Mouse (Mus musculus) hindbrain, embryonic 11.5 days (tissue): ENCODE measurements around the gene Kif7. TPM values are rescaled to one million over a fixed set of nuclear protein-coding genes. Genes with fewer than 3 reads are reported as not detected.

Experiments
- ATAC-seq: fragments of 200-750 bp; cut with Nextera tagmentation; 2 replicates; pipeline ENCODE4 v1.8.0; 2017; ENCODE audit warnings: mild to moderate bottlenecking, moderate TSS enrichment, moderate library complexity; ENCODE audit not compliant: low FRiP score
- DNase-seq: peaks from one replicate; pipeline ENCODE4 v3.0.0-alpha.2; 2015; ENCODE audit warnings: low spot score
- H3K27ac ChIP-seq: fragments of 300-500 bp; sonication (generic); 2 replicates; pipeline ENCODE4 v1.5.1; 2014; ENCODE audit warnings: mild to moderate bottlenecking, low read depth, low read length
- H3K27me3 ChIP-seq: fragments of 300-500 bp; sonication (generic); 2 replicates; pipeline ENCODE4 v1.6.1; 2014; ENCODE audit warnings: mild to moderate bottlenecking, low read length, moderate library complexity, mixed read lengths; ENCODE audit not compliant: control insufficient read depth, insufficient read depth
- H3K36me3 ChIP-seq: fragments of 300-500 bp; sonication (generic); 2 replicates; pipeline ENCODE4 v1.6.1; 2014; ENCODE audit warnings: mild to moderate bottlenecking, low read length, moderate library complexity, mixed read lengths; ENCODE audit not compliant: control insufficient read depth, insufficient read depth
- H3K4me1 ChIP-seq: fragments of 300-500 bp; sonication (generic); replicated peaks from 2 replicates; pipeline ENCODE4 v1.6.1; 2014; ENCODE audit warnings: low read length, mixed read lengths; ENCODE audit not compliant: control insufficient read depth, insufficient read depth
- H3K4me2 ChIP-seq: fragments of 300-500 bp; sonication (generic); replicated peaks from 2 replicates; pipeline ENCODE4 v1.6.1; 2014; ENCODE audit warnings: mild to moderate bottlenecking, low read depth, low read length
- H3K4me3 ChIP-seq: fragments of 300-500 bp; sonication (generic); 2 replicates; pipeline ENCODE4 v1.5.1; 2014; ENCODE audit warnings: low read depth, low read length
- H3K9ac ChIP-seq: fragments of 300-500 bp; sonication (generic); 2 replicates; pipeline ENCODE4 v1.6.1; 2014; ENCODE audit warnings: low read depth, low read length
- H3K9me3 ChIP-seq: fragments of 300-500 bp; sonication (generic); 2 replicates; pipeline ENCODE4 v1.6.1; 2016; ENCODE audit warnings: low read length; ENCODE audit not compliant: control insufficient read depth
- WGBS: fragments of 180-500 bp; shearing (Covaris S2); extraction: QIAGEN DNeasy Blood & Tissue Kit; methylation state at CpG from one replicate; pipeline ENCODE4 v1.1.7; 2014; 5-methylcytosine and 5-hydroxymethylcytosine counted together
- polyA plus RNA-seq: library from polyadenylated mRNA; unstranded; fragments of >200 nt; fragmentation: Nextera tagmentation; extraction: Ambion mirVana; gene quantifications from 2 replicates; pipeline ENCODE4 v1.2.1, GENCODE M21; 2014

Kif7 gene
- polyA plus RNA-seq, 1 experiment from 2014 or later, result 2.7 TPM

DNA sequence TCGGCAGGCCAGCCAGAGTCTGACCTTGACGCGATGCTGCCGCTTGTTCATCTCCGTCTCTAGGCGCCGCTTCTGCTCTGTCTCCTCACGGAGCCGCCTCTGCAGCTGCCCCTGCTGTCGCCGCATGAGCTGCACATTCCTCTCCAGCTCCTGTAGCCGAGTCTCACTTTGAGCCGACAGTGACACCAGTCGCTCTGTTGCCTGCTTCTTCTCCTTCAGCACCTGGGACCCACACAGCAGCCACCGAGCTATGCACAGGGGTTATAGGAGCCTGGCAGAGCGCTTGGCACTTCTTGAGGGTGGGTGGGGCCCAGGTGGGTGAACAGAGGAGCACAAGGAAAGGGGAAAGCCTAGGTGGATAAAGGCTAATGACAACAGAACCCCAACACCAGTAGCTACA, 12.8 kb downstream of the Kif7 start:
- no peak for DNase-seq
- Histone ChIP-seq H3K36me3 (peaks cover 10% of the 10 kb centered on the region), H3K4me2 (no peak overlapping the region), H3K27me3 (no peaks in the 10 kb centered on the region), H3K27ac (no peak overlapping the region), H3K9ac (no peak overlapping the region), H3K4me1 (no peaks in the 10 kb centered on the region), H3K4me3 (no peak overlapping the region), H3K9me3 (no peaks in the 10 kb centered on the region)
- 81% methylated on average over 16 of the region's 16 CpGs for WGBS
- no peak for ATAC-seq

DNA sequence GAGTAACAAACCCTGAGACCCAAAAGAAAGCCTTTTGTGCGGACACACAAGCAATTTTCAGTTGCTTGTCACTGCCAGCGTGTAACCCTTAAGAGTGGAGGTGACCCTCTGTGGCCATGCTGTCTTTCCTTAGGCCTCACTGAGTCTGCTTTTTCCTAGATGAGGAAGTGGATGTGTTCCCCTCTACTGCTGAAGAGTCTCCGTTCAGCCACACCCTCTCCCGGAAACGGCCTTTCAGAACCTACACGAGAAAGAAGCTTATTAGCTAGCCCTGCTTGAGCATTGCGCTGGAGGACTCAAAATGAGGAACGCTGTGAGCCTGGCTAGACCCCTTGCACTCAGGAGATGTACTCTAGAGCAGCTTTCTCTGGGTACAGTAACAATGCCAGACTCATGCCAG, 19.0 kb downstream of the Kif7 start:
- DNase-seq, result no peak
- WGBS, result 91% methylated on average over 8 of the region's 8 CpGs
- peaks cover 14% of the 10 kb centered on the region for H3K36me3 ChIP-seq

DNA sequence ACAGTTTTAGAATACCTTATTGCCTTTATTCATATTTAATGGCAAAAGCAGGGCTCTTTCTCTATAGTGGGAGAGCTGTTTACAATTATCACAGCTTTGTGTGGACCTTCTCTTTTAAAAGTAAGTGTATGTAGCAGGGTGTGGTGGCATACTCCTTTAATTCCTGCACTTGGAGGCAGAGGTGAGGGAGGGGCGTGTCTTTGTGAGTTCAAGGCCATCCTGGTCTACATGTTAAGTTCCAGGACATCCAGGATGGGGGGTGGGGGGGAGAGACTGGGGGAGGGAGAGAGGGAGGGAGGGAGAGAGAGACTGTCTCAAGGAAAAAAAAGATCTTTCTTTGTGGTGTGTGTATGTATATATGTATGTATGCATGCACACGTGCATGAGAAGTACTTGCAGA, 35.3 kb downstream of the Kif7 start:
- no peaks in the 10 kb centered on the region for H3K4me1 ChIP-seq
- WGBS, result 93% methylated on average over 2 of the region's 2 CpGs
- H3K4me3 ChIP-seq, result no peak overlapping the region
- H3K27ac ChIP-seq, result no peak overlapping the region
- DNase-seq (no peak), ATAC-seq (no peak)
- H3K9me3 ChIP-seq, result no peaks in the 10 kb centered on the region
- no peak overlapping the region for H3K4me2 ChIP-seq
- no peak overlapping the region for H3K9ac ChIP-seq
- H3K27me3 ChIP-seq, result no peaks in the 10 kb centered on the region
- H3K36me3 ChIP-seq, result peaks cover 14% of the 10 kb centered on the region

More for the DNA sequence above, 19.0 kb downstream of the Kif7 start:
- H3K27me3 ChIP-seq, result no peaks in the 10 kb centered on the region
- no peak overlapping the region for H3K4me2 ChIP-seq
- no peak overlapping the region for H3K27ac ChIP-seq
- no peak overlapping the region for H3K9ac ChIP-seq
- no peak overlapping the region for H3K4me3 ChIP-seq
- ATAC-seq, result no peak
- no peaks in the 10 kb centered on the region for H3K4me1 ChIP-seq
- H3K9me3 ChIP-seq, result no peaks in the 10 kb centered on the region

GRCm38 (mm10) chr7:79679186-79679585, 36.3 kb downstream of the Kif7 start:
- ATAC-seq (no peak), DNase-seq (peak; percentile 46)
- Histone ChIP-seq H3K9me3 (no peaks in the 10 kb centered on the region), H3K36me3 (peaks cover 14% of the 10 kb centered on the region), H3K4me3 (no peak overlapping the region), H3K4me2 (no peak overlapping the region), H3K27me3 (no peaks in the 10 kb centered on the region), H3K4me1 (no peaks in the 10 kb centered on the region), H3K9ac (no peak overlapping the region), H3K27ac (no peak overlapping the region)

- Histone ChIP-seq H3K9ac (no peak overlapping the region), H3K9me3 (no peaks in the 10 kb centered on the region), H3K36me3 (0 out of 2 replicates have a peak, but pooled peaks cover 5% of the 10 kb centered on the region), H3K4me1 (no peaks in the 10 kb centered on the region), H3K4me3 (no peak overlapping the region), H3K4me2 (no peak overlapping the region), H3K27me3 (no peaks in the 10 kb centered on the region), H3K27ac (no peak overlapping the region)
- no peak for ATAC-seq
- WGBS, result 97% methylated on average over 4 of the region's 4 CpGs
- no peak for DNase-seq
Measured at GRCm38 (mm10) chr7:79670900-79671604, 44.5 kb downstream of the Kif7 start.

DNA sequence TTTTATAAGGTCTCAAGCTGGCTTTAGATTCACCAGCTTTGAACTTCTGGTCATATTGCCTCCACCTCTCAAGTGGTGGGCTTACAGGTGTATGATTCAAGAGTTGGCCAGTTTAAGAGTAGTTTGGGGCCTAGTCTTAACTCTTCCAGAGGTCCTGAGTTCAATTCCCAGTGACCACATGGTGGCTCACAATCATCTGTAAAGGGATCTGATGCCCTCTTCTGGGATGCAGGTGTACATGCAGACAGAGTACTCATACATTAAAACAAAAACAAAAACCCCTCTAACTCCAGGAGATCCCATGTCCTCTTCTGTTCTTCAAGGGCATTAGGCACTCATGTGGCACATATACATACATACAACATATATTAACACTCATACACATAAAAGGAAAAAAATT, 48.8 kb downstream of the Kif7 start:
- no peak for ATAC-seq
- H3K4me3 ChIP-seq, result no peak overlapping the region
- H3K27me3 ChIP-seq, result no peaks in the 10 kb centered on the region
- no peak overlapping the region for H3K9ac ChIP-seq
- H3K4me1 ChIP-seq, result 0 out of 2 replicates have a peak, but pooled peaks cover 2% of the 10 kb centered on the region
- no peak for DNase-seq
- H3K9me3 ChIP-seq, result no peaks in the 10 kb centered on the region
- H3K4me2 ChIP-seq, result no peak overlapping the region
- H3K27ac ChIP-seq, result no peak overlapping the region
- 0 out of 2 replicates have a peak, but pooled peaks cover 5% of the 10 kb centered on the region for H3K36me3 ChIP-seq

GRCm38 (mm10) chr7:79661253-79661890, 54.1 kb downstream of the Kif7 start:
- no peaks in the 10 kb centered on the region for H3K36me3 ChIP-seq
- peaks cover 6% of the 10 kb centered on the region; the same call in 1 of the 2 replicates for H3K4me1 ChIP-seq
- no peaks in the 10 kb centered on the region for H3K9me3 ChIP-seq
- no peaks in the 10 kb centered on the region for H3K27me3 ChIP-seq
- peak overlapping the region; percentile 98 for H3K4me3 ChIP-seq
- H3K4me2 ChIP-seq, result peak overlapping the region; percentile 86
- 18% methylated on average over 5 of the region's 5 CpGs for WGBS
- DNase-seq, result no peak
- peak overlapping the region; percentile 88 for H3K9ac ChIP-seq
- ATAC-seq, result no peak
- no peak overlapping the region for H3K27ac ChIP-seq

DNA sequence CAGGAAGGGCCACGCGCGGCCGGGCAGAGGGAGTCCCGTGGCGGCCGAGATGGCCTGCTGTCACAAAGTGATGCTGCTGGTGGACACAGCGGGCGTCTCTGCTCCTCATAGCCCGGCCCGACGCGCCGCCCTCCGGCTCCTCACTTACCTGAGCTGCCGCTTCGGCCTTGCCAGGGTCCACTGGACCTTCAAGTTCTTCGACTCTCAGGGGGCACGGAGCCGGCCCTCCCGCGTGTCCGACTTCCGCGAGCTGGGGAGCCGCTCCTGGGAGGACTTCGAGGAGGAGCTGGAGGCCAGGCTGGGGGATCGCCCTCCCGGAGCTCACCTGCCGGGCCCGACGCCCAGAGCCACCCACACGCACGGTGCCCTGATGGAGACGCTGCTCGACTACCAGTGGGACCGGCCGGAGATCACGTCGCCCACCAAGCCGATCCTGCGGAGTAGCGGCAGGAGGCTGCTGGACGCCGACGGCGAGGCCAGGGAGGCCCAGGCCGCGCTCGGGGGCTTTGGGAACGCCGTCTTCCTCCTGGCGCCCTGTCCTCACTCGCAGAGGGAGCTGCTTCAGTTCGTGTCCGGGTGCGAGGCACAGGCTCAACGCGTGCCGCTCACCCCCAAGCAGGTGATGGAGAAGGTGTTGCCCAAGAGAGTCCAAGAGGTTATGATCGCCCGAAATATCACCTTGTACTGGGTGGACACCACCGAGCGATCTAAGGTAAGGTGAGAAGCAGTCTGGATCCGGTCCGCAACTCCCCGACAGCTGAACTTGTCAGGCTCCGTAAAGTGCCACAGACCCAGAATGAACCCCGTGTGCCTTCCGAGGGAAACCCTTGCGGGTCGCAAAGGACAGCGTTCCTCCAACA, 55.0 kb downstream of the Kif7 start:
- DNase-seq, result peak; percentile 31
- ATAC-seq, result peak; percentile 37
- Histone ChIP-seq H3K36me3 (no peaks in the 10 kb centered on the region), H3K27me3 (no peaks in the 10 kb centered on the region), H3K27ac (no peak overlapping the region), H3K4me2 (peak overlapping the region; percentile 86), H3K4me3 (peak overlapping the region; percentile 98), H3K9me3 (no peaks in the 10 kb centered on the region), H3K9ac (peak overlapping the region; percentile 88), H3K4me1 (peaks cover 6% of the 10 kb centered on the region; the same call in 1 of the 2 replicates)
- WGBS, result under 1% methylated on average over 68 of the region's 73 CpGs
